In genomic region chrX:111894321-111895050, GRCm38 (mm10) we compare ENCODE assay signal across 8 mouse cellular contexts. TPM values are rescaled to one million over a fixed set of nuclear protein-coding genes. Genes with fewer than 3 reads are reported as not detected.
DNase-seq lines count a peak whose midpoint lies in the region; ATAC-seq lines count a peak whose summit lies in the region.

No protein-coding gene starts in this region.

- ATAC-seq in heart, embryonic 14.5 days (ENCODE audit: insufficient number of reproducible peaks, insufficient read depth, low FRiP score, low read depth) = no peak
- no peak for ATAC-seq in liver, embryonic 12.5 days
- no peak for ATAC-seq in stomach, embryonic 16.5 days (ENCODE audit: insufficient read depth, low FRiP score)

- H3K4me1 ChIP-seq in heart, embryonic 14.5 days (ENCODE audit: control insufficient read depth in 2 of 2, insufficient read depth in 2 of 2, low read length in 2 of 2) = no peaks in the 10 kb centered on the region
- H3K4me1 ChIP-seq in liver, embryonic 12.5 days = no peaks in the 10 kb centered on the region
- H3K4me1 ChIP-seq in stomach, embryonic 16.5 days (ENCODE audit: control insufficient read depth, insufficient read depth, low read length) = no peaks in the 10 kb centered on the region

- DNase-seq in heart, adult 18-20 months = no peak
- peak; percentile 1 for DNase-seq in brain, adult 2 months (ENCODE audit: low read depth, low spot score)
- DNase-seq in forelimb bud, embryonic 11.5 days (ENCODE audit: low read depth, low spot score) = peak; percentile 10
- no peak for DNase-seq in urinary bladder, adult 18-20 months (ENCODE audit: low spot score in 2 of 2)
- DNase-seq in ovary, adult 18-20 months (ENCODE audit: low spot score) = no peak

- peak overlapping the region; percentile 34 to 44 for H3K4me3 ChIP-seq in heart, embryonic 14.5 days (ENCODE audit: control insufficient read depth in 1 of 2, insufficient read depth in 1 of 2, low read depth in 1 of 2, low read length in 2 of 2)
- peak overlapping the region; percentile 35 for H3K4me3 ChIP-seq in liver, embryonic 12.5 days
- H3K4me3 ChIP-seq in stomach, embryonic 16.5 days (replicated peaks; ENCODE audit: low read length) = peak overlapping the region; percentile 42

- H3K9ac ChIP-seq in heart, embryonic 14.5 days (ENCODE audit: low read length) = no peak overlapping the region; the same call in 1 of the 2 replicates
- H3K9ac ChIP-seq in liver, embryonic 12.5 days = no peak overlapping the region
- H3K9ac ChIP-seq in stomach, embryonic 16.5 days (ENCODE audit: low read length) = peak overlapping the region; percentile 28; the same call in 1 of the 2 replicates

- no peaks in the 10 kb centered on the region for H3K36me3 ChIP-seq in heart, embryonic 14.5 days (ENCODE audit: control insufficient read depth, insufficient read depth, low read length)
- no peaks in the 10 kb centered on the region for H3K36me3 ChIP-seq in liver, embryonic 12.5 days
- H3K36me3 ChIP-seq in stomach, embryonic 16.5 days (ENCODE audit: control insufficient read depth, insufficient read depth, low read length) = no peaks in the 10 kb centered on the region

- H3K9me3 ChIP-seq in heart, embryonic 14.5 days (ENCODE audit: control insufficient read depth, low read length) = no peaks in the 10 kb centered on the region
- no peaks in the 10 kb centered on the region for H3K9me3 ChIP-seq in liver, embryonic 12.5 days (replicated peaks)
- no peaks in the 10 kb centered on the region for H3K9me3 ChIP-seq in stomach, embryonic 16.5 days (replicated peaks; ENCODE audit: control insufficient read depth, low read length)

- WGBS in heart, embryonic 14.5 days = 16% methylated on average over 60 of the region's 71 CpGs
- WGBS in liver, embryonic 12.5 days (ENCODE audit: insufficient replicate concordance) = 21% methylated on average over 61 of the region's 71 CpGs
- WGBS in stomach, embryonic 16.5 days = 25% methylated on average over 61 of the region's 71 CpGs

- no peak overlapping the region for H3K27ac ChIP-seq in heart, embryonic 14.5 days (replicated peaks in 1 of 2; ENCODE audit: control insufficient read depth in 1 of 2, insufficient read depth in 1 of 2, low read depth in 2 of 2, low read length in 2 of 2)
- no peak overlapping the region for H3K27ac ChIP-seq in liver, embryonic 12.5 days
- no peak overlapping the region for H3K27ac ChIP-seq in stomach, embryonic 16.5 days (ENCODE audit: low read length)

- H3K27me3 ChIP-seq in heart, embryonic 14.5 days (ENCODE audit: control insufficient read depth, insufficient read depth, low read length) = 0 out of 2 replicates have a peak, but pooled peaks cover 4% of the 10 kb centered on the region
- peaks cover 19% of the 10 kb centered on the region for H3K27me3 ChIP-seq in liver, embryonic 12.5 days (replicated peaks)
- H3K27me3 ChIP-seq in stomach, embryonic 16.5 days (ENCODE audit: control insufficient read depth, insufficient read depth, low read length) = no peaks in the 10 kb centered on the region

- peak overlapping the region; percentile 69 for H3K4me2 ChIP-seq in heart, embryonic 14.5 days (ENCODE audit: low read length)
- peak overlapping the region; percentile 46 for H3K4me2 ChIP-seq in liver, embryonic 12.5 days
- H3K4me2 ChIP-seq in stomach, embryonic 16.5 days (ENCODE audit: low read depth, low read length) = peak overlapping the region; percentile 64

RNA-seq across cellular contexts. Expression of gene Gm45194, which starts 3.3 kb away (rescaled TPM):
- 0.42 TPM in 1 of 2 replicates, not detected in the other for polyA plus RNA-seq in heart, embryonic 14.5 days (2014; fragmentation: Nextera tagmentation; extraction: Ambion mirVana)
- not detected for total RNA-seq in heart, adult 18-20 months (2021)
- polyA plus RNA-seq in liver, embryonic 12.5 days (2016; fragmentation: Nextera tagmentation; extraction: Ambion mirVana) = 1.2 and 1.7 TPM in 2 replicates
- polyA plus RNA-seq in stomach, embryonic 16.5 days (2015; fragmentation: Nextera tagmentation; extraction: Ambion mirVana) = 0.23 TPM in 1 of 2 replicates, not detected in the other

Comparison
In these comparisons a context has a peak if more than half of its experiments do, and no peak if none do; other contexts are left out.
1. DNase-seq: peak in brain, adult 2 months (single experiment) and forelimb bud, embryonic 11.5 days (single experiment); none in heart, adult 18-20 months (0 of 2), urinary bladder, adult 18-20 months (0 of 2) and ovary, adult 18-20 months (single experiment).
2. Peak in every context shown above with its lines, with median percentiles within 50 percentile points of each other: H3K4me2 ChIP-seq and H3K4me3 ChIP-seq.